Mouse (Mus musculus): Measurements from ENCODE around the gene Man2a1. TPM values are rescaled to one million over a fixed set of nuclear protein-coding genes. Genes with fewer than 3 reads are reported as not detected.
"Not testable (repeated sequence)": the region's sequence is repeated elsewhere in the genome, so short reads cannot be mapped to it uniquely, and the experiment has no call there.

Man2a1 gene
- polyA plus RNA-seq, 1 experiment from 2014 or later: 6.8 TPM

DNA sequence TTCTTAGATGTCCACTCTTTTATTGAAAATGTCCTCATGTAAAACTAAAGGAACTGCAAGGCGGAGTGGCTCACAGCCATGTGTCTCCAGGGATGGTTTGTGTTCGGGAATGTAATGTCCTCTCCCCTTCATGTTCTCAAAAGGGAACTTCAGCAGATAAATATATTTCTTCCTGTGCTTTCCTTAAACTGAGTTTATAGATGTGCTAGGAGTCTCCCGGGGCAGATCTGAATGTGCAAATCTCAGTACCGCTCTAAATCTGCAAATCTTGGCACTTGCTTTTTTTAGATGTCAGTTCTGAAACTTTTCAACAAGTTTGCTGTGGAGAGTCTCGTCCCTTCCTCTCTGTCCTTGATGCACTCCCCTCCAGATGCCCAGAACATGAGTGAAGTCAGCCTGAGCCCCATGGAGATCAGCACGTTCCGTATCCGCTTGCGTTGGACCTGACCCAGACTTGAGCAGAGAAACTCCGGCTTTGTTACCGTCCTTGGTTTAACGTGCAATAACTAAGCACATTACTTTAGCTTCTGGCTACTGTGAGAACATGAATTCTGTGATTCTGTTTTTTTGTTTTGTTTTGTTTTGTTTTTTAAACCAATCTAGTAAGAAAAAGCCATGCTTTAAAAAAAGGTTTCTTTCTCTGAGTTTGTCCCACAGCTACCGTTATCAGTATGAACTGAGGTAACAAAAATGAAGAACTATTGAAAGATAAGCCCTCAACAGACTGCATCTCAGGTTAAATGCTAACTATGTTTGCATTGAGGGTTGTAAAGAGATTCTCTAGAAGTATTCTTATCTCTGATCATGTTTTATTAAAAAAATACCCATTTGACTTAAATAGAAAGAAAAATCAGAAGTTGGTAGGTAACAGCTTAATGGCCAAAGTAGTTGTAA lies 151.8 kb downstream of the Man2a1 start:
- no peak for ATAC-seq (ENCODE audit: low FRiP score, low read depth)
- Histone ChIP-seq H3K4me2 (replicated peaks) (no peak overlapping the region), H3K4me1 (no peaks in the 10 kb centered on the region), H3K4me3 (no peak overlapping the region), H3K36me3 (0 out of 2 replicates have a peak, but pooled peaks cover 7% of the 10 kb centered on the region), H3K27ac (replicated peaks) (no peak overlapping the region), H3K9ac (replicated peaks) (no peak overlapping the region), H3K27me3 (no peaks in the 10 kb centered on the region), H3K9me3 (no peaks in the 10 kb centered on the region)
- 95% methylated on average over 13 of the region's 13 CpGs for WGBS

DNA sequence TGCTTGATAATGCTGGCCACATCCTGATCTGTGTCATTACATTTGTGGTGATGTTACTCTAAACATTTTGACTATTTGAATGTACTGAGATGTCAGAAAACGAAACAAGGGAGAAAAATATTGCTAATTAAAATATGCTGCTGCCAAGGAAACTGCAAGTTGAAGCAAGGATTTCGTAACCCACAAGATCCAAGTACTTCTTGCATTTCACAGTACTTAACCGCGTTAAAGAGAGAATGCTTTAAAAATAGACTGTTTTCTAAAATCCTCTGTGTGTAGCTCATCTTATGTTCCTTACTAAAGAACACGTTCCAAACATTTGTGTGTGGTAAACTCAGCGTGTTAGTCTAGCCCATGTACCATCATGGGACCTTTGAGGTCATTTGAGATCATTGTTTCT lies 153.0 kb downstream of the Man2a1 start:
- H3K9me3 ChIP-seq: no peaks in the 10 kb centered on the region
- H3K4me2 ChIP-seq (replicated peaks): no peak overlapping the region
- ATAC-seq (ENCODE audit: low FRiP score, low read depth): no peak
- H3K27ac ChIP-seq (replicated peaks): no peak overlapping the region
- 0 out of 2 replicates have a peak, but pooled peaks cover 7% of the 10 kb centered on the region for H3K36me3 ChIP-seq
- no peak overlapping the region for H3K9ac ChIP-seq (replicated peaks)
- no peak overlapping the region for H3K4me3 ChIP-seq
- H3K4me1 ChIP-seq: no peaks in the 10 kb centered on the region
- 86% methylated on average over 6 of the region's 6 CpGs for WGBS
- no peaks in the 10 kb centered on the region for H3K27me3 ChIP-seq

DNA sequence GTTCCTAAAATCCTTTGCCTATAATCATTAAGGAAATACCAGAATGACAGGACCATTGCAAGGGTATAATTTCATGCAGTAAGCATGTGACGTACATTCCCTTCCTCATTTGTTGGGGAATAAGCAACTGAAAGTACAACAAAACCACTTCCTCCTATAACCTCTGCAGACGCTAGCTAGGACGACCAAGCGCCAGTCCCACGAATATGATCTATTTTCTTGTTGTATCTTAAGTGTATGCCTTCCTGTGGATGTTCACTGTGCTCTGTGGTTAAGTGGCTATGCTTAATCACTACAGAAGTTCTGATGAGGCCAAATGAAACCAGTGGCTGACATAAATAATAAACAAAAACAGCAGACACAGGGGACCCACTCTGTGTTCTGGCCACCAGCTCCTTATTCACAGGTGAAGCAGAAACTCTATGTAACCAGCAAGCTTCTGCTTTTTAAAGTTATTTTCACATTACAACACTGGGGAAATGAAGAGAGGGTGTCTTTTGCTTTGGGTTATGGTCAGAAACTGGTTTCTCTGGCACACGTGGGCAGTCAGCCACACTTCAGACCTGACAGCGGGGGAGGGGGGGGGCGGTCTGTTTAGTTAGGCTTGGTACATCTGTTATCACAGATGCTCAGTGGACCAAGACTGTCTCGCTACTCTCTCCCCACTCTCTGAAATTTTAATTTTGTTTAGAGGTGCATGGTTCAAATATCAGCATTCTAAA lies 153.8 kb downstream of the Man2a1 start:
- Histone ChIP-seq H3K36me3 (0 out of 2 replicates have a peak, but pooled peaks cover 7% of the 10 kb centered on the region), H3K9me3 (no peaks in the 10 kb centered on the region), H3K4me3 (no peak overlapping the region), H3K4me1 (no peaks in the 10 kb centered on the region), H3K27ac (replicated peaks) (no peak overlapping the region), H3K4me2 (replicated peaks) (no peak overlapping the region), H3K27me3 (no peaks in the 10 kb centered on the region), H3K9ac (replicated peaks) (no peak overlapping the region)
- 75% methylated on average over 9 of the region's 9 CpGs for WGBS
- ATAC-seq (ENCODE audit: low FRiP score, low read depth): no peak

DNA sequence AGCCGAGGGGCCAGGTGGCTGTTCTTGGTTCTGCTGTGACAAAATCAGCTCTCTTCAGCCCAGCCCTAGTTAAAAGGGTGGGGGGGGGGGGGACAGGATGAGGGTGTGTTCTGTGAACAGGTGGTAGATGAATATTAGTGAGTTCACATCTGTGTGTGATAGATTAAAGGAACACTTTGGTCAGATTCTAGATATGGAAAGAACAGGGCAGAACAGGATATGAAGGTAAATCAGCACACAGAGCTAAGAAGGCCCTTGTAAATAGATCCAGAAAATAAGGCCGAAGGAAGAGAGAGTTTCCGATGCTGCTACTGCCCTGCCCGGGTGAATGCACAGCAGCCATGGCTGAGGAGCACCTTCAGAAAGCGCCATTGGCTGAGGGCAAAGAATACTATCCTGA lies 154.7 kb downstream of the Man2a1 start:
- Histone ChIP-seq H3K4me2 (replicated peaks) (no peak overlapping the region), H3K27me3 (no peaks in the 10 kb centered on the region), H3K9ac (replicated peaks) (no peak overlapping the region), H3K36me3 (0 out of 2 replicates have a peak, but pooled peaks cover 7% of the 10 kb centered on the region), H3K4me3 (no peak overlapping the region), H3K9me3 (no peaks in the 10 kb centered on the region), H3K27ac (replicated peaks) (no peak overlapping the region), H3K4me1 (no peaks in the 10 kb centered on the region)
- no peak for ATAC-seq (ENCODE audit: low FRiP score, low read depth)
- WGBS: 75% methylated on average over 5 of the region's 5 CpGs

DNA sequence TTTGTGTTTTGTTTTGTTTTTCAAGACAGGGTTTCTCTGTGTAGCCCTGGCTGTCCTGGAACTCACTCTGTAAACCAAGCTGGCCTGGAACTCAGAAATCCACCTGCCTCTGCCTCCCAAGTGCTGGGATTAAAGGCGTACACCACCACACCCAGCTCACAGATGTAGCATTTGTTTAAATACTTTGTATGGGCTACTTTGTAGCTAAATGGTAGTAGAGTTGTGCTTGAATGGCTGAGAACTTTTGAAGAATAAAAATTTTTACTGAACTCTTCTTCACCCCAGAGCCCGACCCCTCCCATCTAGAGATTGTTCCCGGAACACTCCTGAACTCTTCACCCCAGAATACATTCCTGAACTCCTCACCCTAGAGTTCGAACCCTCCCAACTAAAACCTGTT lies 162.1 kb downstream of the Man2a1 start:
- H3K36me3 ChIP-seq; ATAC-seq (ENCODE audit: low FRiP score, low read depth); H3K9ac ChIP-seq (replicated peaks); H3K4me3 ChIP-seq; H3K4me2 ChIP-seq (replicated peaks); H3K9me3 ChIP-seq; H3K27me3 ChIP-seq; H3K27ac ChIP-seq (replicated peaks); H3K4me1 ChIP-seq: not testable (repeated sequence)
- 95% methylated on average over 4 of the region's 4 CpGs for WGBS

DNA sequence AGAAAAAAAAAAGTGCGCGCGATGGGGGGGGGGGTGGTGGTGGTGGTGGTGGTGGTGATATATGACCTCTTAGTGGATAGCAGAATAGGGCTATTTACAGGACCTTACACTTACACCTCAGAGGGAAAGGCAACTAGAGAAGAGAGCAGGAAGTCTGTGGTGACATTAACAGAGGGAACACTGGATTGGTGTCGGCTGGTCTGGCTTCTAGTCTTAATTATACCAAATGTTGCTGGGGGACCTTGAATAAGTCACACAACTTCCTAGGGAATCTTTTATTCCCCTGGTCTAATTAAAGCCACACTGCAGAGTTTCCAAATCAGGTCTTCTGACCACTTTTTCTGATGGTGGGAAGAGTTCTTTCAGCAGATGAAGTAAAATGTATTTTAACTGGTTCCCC lies 163.0 kb downstream of the Man2a1 start:
- 93% methylated on average over 4 of the region's 4 CpGs for WGBS
- H3K27me3 ChIP-seq: no peaks in the 10 kb centered on the region
- H3K4me2 ChIP-seq (replicated peaks): no peak overlapping the region
- H3K27ac ChIP-seq (replicated peaks): no peak overlapping the region
- H3K9me3 ChIP-seq: no peaks in the 10 kb centered on the region
- no peak for ATAC-seq (ENCODE audit: low FRiP score, low read depth)
- H3K9ac ChIP-seq (replicated peaks): no peak overlapping the region
- H3K4me3 ChIP-seq: no peak overlapping the region
- H3K4me1 ChIP-seq: no peaks in the 10 kb centered on the region
- H3K36me3 ChIP-seq: no peaks in the 10 kb centered on the region

DNA sequence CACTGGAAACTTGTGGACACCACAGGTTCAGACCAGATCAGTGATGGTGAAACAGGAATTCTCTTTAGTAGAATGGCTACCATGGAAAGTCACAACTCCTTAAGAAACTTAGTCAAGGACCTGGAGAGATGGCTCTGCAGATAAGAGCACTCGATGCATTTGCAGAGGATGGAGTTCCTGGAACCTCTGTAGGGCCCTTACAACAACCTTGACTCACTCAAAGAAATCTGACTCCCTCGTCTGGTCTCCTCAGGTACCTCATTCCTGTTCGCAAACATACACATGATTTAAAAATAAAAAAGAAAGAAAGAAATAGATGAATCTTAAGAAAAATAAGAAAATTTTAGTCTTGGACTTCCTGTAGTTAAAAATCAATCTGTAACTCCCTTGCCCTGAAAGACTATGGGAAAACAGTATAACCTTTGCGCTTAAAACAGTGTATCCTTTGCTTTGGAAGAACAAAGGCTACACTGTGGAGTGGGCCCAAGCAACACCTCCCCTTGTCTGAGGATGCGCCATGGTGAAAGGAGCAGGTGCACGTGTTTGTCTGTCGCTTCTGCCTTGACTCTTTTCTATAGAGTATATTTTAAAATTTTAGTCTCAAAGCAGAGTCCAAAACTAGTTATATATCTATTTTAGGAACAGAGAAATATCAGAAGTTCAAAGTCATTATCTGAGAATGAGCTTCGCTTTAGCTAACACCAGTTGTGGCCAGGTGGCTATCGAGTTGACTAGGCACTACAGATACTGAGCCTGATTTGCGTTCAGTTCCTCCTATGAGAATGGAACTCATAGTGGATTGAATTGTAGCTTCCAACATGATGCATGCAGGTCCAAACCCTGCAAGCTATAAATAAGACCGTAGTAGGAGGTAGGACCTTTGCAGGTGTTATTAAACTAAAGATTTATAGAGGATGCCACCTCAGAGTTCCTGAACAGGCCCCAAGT lies 163.9 kb downstream of the Man2a1 start:
- no peaks in the 10 kb centered on the region for H3K36me3 ChIP-seq
- ATAC-seq (ENCODE audit: low FRiP score, low read depth): no peak
- H3K27ac ChIP-seq (replicated peaks): no peak overlapping the region
- no peaks in the 10 kb centered on the region for H3K27me3 ChIP-seq
- H3K9me3 ChIP-seq: no peaks in the 10 kb centered on the region
- H3K9ac ChIP-seq (replicated peaks): no peak overlapping the region
- no peak overlapping the region for H3K4me3 ChIP-seq
- WGBS: 95% methylated on average over 11 of the region's 11 CpGs
- H3K4me2 ChIP-seq (replicated peaks): no peak overlapping the region
- H3K4me1 ChIP-seq: no peaks in the 10 kb centered on the region

DNA sequence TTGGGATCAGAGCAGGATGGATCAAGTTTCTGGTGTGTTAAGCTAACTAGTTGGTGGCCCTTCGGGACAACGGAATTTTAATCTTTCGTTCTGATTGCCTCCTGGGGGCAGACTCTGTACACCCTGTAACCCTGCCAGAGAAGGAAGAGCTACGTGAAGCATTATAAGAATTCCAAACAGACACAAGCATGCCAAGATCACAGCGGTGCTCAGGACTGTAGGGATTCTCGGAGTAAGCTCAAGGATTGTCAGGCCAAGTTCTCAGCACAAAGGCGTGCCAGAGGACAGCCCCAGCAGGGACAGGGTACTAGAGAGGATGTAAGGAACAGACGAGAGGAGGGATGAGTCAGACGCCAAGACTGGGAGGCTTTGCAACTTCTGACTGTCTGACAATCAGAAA lies 164.8 kb downstream of the Man2a1 start:
- Histone ChIP-seq H3K27me3 (no peaks in the 10 kb centered on the region), H3K4me2 (replicated peaks) (no peak overlapping the region), H3K9me3 (no peaks in the 10 kb centered on the region), H3K9ac (replicated peaks) (no peak overlapping the region), H3K27ac (replicated peaks) (no peak overlapping the region), H3K36me3 (no peaks in the 10 kb centered on the region), H3K4me1 (no peaks in the 10 kb centered on the region), H3K4me3 (no peak overlapping the region)
- WGBS: 65% methylated on average over 9 of the region's 9 CpGs
- ATAC-seq (ENCODE audit: low FRiP score, low read depth): no peak

DNA sequence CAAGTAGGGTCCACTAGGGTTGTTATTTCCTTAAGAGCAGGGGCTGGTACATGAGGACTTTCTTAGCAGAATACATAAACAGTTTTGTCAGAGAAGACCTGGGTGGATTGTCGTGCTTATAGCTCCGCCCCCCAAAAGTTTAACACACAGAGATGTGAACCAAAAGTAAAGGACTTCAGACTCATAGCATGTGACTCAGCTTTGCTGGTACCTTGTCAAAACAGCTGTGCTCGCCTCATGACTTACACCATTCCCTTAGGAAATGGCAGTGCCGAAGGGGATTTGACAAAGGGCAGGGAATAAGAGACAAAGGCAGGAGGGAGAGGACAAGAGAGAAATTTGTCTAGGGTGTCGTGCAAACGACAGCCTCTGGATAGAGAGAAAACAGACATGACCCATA lies 166.0 kb downstream of the Man2a1 start:
- Histone ChIP-seq H3K27ac (replicated peaks) (no peak overlapping the region), H3K4me3 (no peak overlapping the region), H3K36me3 (no peaks in the 10 kb centered on the region), H3K4me1 (no peaks in the 10 kb centered on the region), H3K4me2 (replicated peaks) (no peak overlapping the region), H3K27me3 (no peaks in the 10 kb centered on the region), H3K9me3 (no peaks in the 10 kb centered on the region), H3K9ac (replicated peaks) (no peak overlapping the region)
- no peak for ATAC-seq (ENCODE audit: low FRiP score, low read depth)
- WGBS: 71% methylated on average over 6 of the region's 6 CpGs

DNA sequence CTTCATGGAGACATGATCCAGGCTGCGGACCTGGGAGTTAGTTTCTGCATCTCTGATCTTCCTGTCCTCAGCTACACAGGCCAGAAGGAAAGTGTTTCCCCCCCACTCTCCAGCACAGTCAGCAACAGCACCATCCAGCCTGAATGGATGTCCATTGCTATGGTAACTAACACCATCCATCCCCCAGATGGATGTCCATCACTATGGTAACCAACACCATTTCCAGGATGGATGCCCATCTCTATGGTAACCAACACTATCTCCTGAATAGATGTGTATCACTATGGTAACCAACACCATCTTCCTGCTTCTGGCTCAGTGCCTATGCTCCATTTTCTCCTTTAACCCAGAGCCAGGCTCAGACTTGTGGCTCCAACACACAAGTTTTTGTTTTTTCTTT lies 169.7 kb downstream of the Man2a1 start:
- H3K4me2 ChIP-seq (replicated peaks): no peak overlapping the region
- no peak overlapping the region for H3K4me3 ChIP-seq
- H3K27me3 ChIP-seq: no peaks in the 10 kb centered on the region
- H3K36me3 ChIP-seq: no peaks in the 10 kb centered on the region
- H3K4me1 ChIP-seq: no peaks in the 10 kb centered on the region
- peak; percentile 89 for ATAC-seq (ENCODE audit: low FRiP score, low read depth)
- 67% methylated on average over 1 of the region's 1 CpGs for WGBS
- no peak overlapping the region for H3K9ac ChIP-seq (replicated peaks)
- H3K9me3 ChIP-seq: no peaks in the 10 kb centered on the region
- no peak overlapping the region for H3K27ac ChIP-seq (replicated peaks)

DNA sequence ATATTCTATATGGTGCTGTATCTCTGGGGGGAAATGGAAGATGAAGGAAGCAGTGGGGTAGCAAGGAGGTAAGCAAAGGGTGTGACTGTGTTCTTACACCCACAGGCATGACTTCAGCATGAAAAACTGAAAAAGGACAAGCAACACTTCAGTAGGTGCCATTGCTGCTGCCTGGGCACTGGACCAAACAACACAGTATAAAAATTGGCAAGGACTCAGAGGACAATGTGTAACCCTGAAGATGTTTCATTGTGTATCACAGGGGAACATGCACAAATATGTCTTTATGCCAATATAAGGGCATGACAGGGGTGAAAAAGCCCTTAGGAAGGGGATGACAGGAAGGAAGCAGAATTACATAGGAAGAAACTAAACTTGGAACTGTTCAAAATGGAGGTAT lies 172.1 kb downstream of the Man2a1 start:
- H3K4me1 ChIP-seq: no peaks in the 10 kb centered on the region
- H3K9me3 ChIP-seq: no peaks in the 10 kb centered on the region
- H3K4me2 ChIP-seq (replicated peaks): no peak overlapping the region
- no peak overlapping the region for H3K27ac ChIP-seq (replicated peaks)
- no peak overlapping the region for H3K4me3 ChIP-seq
- ATAC-seq (ENCODE audit: low FRiP score, low read depth): no peak
- no peaks in the 10 kb centered on the region for H3K36me3 ChIP-seq
- H3K27me3 ChIP-seq: no peaks in the 10 kb centered on the region
- H3K9ac ChIP-seq (replicated peaks): no peak overlapping the region

DNA sequence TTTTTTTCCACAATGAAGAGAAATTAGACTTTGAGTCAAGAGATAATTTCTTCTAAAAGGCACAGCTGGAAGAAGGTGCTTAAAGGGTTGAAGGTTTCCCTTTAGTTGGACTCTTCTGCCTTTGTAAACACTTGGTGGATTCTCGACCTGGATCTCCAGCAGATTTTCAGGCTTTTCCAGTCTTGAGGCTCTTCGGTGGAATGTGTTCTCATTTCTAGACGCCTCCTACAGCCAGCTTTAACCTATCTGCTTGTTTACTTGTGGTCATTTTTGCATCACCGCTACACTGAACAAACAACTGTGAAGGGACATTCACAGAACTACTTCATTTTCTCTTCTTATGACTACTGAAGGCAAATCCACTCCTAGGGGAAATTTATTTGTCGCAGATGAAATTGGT lies 173.7 kb downstream of the Man2a1 start:
- no peak for ATAC-seq (ENCODE audit: low FRiP score, low read depth)

More for the DNA sequence above, 173.7 kb downstream of the Man2a1 start:
- no peak overlapping the region for H3K4me3 ChIP-seq
- no peaks in the 10 kb centered on the region for H3K27me3 ChIP-seq
- no peak overlapping the region for H3K9ac ChIP-seq (replicated peaks)
- 94% methylated on average over 5 of the region's 5 CpGs for WGBS
- H3K36me3 ChIP-seq: no peaks in the 10 kb centered on the region
- no peaks in the 10 kb centered on the region for H3K4me1 ChIP-seq
- H3K9me3 ChIP-seq: no peaks in the 10 kb centered on the region
- H3K4me2 ChIP-seq (replicated peaks): no peak overlapping the region
- no peak overlapping the region for H3K27ac ChIP-seq (replicated peaks)

All from midbrain, embryonic 12.5 days (tissue).